Mouse (Mus musculus) hindbrain, embryonic 13.5 days (tissue): ENCODE data around the gene Nyap2. TPM values are rescaled to one million over a fixed set of nuclear protein-coding genes. Genes with fewer than 3 reads are reported as not detected.
A peak's percentile ranks its signal among the peaks of the same experiment; 100 is the strongest.

ENCODE experiments used
- ATAC-seq: fragments of 200-750 bp; cut with Nextera tagmentation; 2 replicates; pipeline ENCODE4 v1.8.0; 2017; ENCODE audit warnings: moderate TSS enrichment; ENCODE audit not compliant: low FRiP score
- H3K27ac ChIP-seq: fragments of 300-500 bp; sonication (generic); 2 replicates; pipeline ENCODE4 v1.5.1; 2015; ENCODE audit warnings: inconsistent platforms, mild to moderate bottlenecking, moderate library complexity
- H3K27me3 ChIP-seq: fragments of 300-500 bp; sonication (generic); 2 replicates; pipeline ENCODE4 v1.6.1; 2015; ENCODE audit warnings: mild to moderate bottlenecking, inconsistent platforms
- H3K36me3 ChIP-seq: fragments of 300-500 bp; sonication (generic); 2 replicates; pipeline ENCODE4 v1.6.1; 2015; ENCODE audit warnings: mild to moderate bottlenecking, inconsistent platforms
- H3K4me1 ChIP-seq: fragments of 300-500 bp; sonication (generic); replicated peaks from 2 replicates; pipeline ENCODE4 v1.6.1; 2015; ENCODE audit warnings: inconsistent platforms
- H3K4me2 ChIP-seq: fragments of 300-500 bp; sonication (generic); 2 replicates; pipeline ENCODE4 v1.6.1; 2015; ENCODE audit warnings: inconsistent platforms, mild to moderate bottlenecking, moderate library complexity
- H3K4me3 ChIP-seq: fragments of 300-500 bp; sonication (generic); 2 replicates; pipeline ENCODE4 v1.5.1; 2015; ENCODE audit warnings: mild to moderate bottlenecking, inconsistent platforms
- H3K9ac ChIP-seq: fragments of 300-500 bp; sonication (generic); 2 replicates; pipeline ENCODE4 v1.6.1; 2015; ENCODE audit warnings: mild to moderate bottlenecking, inconsistent platforms
- H3K9me3 ChIP-seq: fragments of 300-500 bp; sonication (generic); 2 replicates; pipeline ENCODE4 v1.6.1; 2016; ENCODE audit warnings: inconsistent platforms
- WGBS: fragments of 180-500 bp; shearing (Covaris S2); methylation state at CpG from one replicate; pipeline ENCODE4 v1.1.7; 2015; 5-methylcytosine and 5-hydroxymethylcytosine counted together
- polyA plus RNA-seq: library from polyadenylated mRNA; unstranded; fragments of >200 nt; fragmentation: Nextera tagmentation; extraction: Ambion mirVana; gene quantifications from 2 replicates; pipeline ENCODE4 v1.2.1, GENCODE M21; 2015

Gene Nyap2
- polyA plus RNA-seq, result 13.1 and 14.1 TPM in 2 replicates

DNA sequence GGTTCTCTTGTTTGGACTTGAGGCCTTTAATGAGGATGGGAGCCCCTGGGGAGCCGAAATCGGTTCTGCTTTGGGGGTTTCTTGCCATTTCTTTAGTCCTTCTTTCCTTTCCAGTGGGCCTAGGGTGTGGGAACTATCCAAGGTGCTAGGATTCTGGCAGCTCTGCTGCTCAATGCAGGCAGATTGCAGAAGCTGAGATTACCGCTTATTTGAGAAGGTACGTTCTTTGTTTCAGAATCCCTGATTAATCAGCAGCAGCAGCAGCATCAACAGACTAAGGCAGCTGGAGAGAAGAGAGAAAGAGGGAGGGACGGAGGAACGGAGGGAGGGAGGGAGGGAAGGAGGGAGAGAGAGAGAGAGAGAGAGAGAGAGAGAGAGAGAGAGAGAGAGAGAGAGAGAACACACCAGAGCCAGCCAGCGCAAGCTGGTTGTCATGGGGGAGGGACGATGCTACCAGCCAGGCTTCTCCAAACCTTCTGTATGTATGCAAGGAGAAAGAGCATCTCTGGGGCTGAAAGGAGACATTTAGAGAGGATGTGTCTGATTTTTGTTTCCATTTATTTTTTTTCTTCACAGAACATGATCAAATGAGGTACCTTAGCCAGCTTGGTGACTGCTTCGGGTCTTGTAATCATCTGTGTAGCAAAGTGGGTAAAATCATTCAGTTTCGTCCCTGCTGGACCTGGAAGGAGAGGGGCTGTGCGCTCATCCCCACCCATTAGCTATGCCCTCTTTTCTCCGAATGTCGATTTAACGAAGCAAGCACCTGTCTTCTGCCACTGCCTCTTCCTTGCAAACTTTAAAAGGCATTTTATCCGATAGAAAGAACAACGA, at the start of gene Nyap2:
Nyap2 (plus strand) TSS at position 120 of the 834 bp plus-strand sequence.
- WGBS, result 19% methylated on average over 16 of the region's 16 CpGs
- H3K4me3 ChIP-seq, result peak within 1 kb of the TSS; percentile 44
- ATAC-seq, result peak; percentile 91

DNA sequence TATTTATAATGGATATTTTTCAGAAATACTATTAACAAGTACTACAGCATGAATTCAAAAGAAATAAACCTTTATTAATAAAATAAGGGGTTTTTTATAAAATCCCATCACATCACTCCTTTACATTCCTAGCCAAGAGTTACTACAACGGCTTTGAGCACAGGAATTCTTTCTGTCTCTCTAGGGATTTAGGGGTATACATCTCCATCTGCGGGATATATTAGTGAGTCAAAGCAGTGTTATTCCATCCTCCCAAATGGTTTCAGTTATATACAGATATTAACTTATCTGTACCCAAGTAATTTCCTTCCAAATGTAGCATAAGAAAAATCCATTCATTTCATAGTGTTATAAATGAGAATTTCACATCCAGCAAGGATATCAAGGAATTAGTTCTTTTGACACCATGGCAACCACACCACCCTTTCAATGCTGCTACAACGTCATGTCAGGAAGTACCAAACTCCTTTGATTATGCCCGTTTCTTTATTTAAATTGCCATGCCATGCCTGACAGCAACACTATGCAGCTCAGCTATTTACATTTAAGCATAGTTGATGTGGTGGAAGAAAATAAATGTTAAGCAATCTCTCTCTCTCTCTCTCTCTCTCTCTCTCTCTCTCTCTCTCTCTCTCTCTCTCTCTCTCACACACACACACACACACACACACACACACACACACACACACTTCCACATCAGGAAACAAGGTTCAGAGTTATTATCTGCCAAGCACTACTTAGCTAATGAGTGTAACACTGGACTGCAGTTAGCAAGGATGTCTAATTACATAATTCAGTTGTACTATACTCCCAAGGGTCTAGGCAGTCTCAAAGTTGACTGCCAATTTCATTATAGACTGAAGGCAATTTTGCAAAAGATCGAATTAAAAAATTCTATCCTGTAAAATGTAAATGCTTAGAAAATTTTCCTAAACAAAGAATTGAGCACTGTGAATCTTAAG, 33.6 kb upstream of the Nyap2 start:
- WGBS, result 36% methylated on average over 5 of the region's 5 CpGs
- H3K4me2 ChIP-seq, result no peak overlapping the region

More for the DNA sequence above, at the start of gene Nyap2:
- H3K9ac ChIP-seq, result peak within 1 kb of the TSS; percentile 72
- peak within 1 kb of the TSS; percentile 98 for H3K27ac ChIP-seq
- no peaks in the 10 kb centered on the region for H3K27me3 ChIP-seq
- no peaks in the 10 kb centered on the region for H3K36me3 ChIP-seq
- H3K4me2 ChIP-seq, result peak within 1 kb of the TSS; percentile 53
- peaks cover 7% of the 10 kb centered on the region for H3K4me1 ChIP-seq
- no peaks in the 10 kb centered on the region for H3K9me3 ChIP-seq

GRCm38 (mm10) chr1:81058340-81058739, 18.4 kb upstream of the Nyap2 start:
- no peaks in the 10 kb centered on the region for H3K4me1 ChIP-seq
- 73% methylated on average over 5 of the region's 5 CpGs for WGBS
- H3K4me2 ChIP-seq, result no peak overlapping the region
- H3K27me3 ChIP-seq, result no peaks in the 10 kb centered on the region
- no peak overlapping the region for H3K27ac ChIP-seq
- ATAC-seq, result no peak
- no peaks in the 10 kb centered on the region for H3K36me3 ChIP-seq
- no peak overlapping the region for H3K4me3 ChIP-seq
- no peaks in the 10 kb centered on the region for H3K9me3 ChIP-seq
- no peak overlapping the region for H3K9ac ChIP-seq

More for the DNA sequence above, 33.6 kb upstream of the Nyap2 start:
- Histone ChIP-seq H3K9ac (no peak overlapping the region), H3K27me3 (no peaks in the 10 kb centered on the region), H3K27ac (no peak overlapping the region), H3K4me3 (no peak overlapping the region), H3K36me3 (no peaks in the 10 kb centered on the region), H3K4me1 (no peaks in the 10 kb centered on the region), H3K9me3 (no peaks in the 10 kb centered on the region)
- peak; percentile 69; the same call in 1 of the 2 replicates for ATAC-seq

- ATAC-seq, result no peak
- H3K4me3 ChIP-seq, result no peak overlapping the region
- no peak overlapping the region for H3K4me2 ChIP-seq
- no peak overlapping the region for H3K27ac ChIP-seq
- 79% methylated on average over 2 of the region's 2 CpGs for WGBS
- no peak overlapping the region for H3K9ac ChIP-seq
- no peaks in the 10 kb centered on the region for H3K36me3 ChIP-seq
- H3K4me1 ChIP-seq, result no peaks in the 10 kb centered on the region
- no peaks in the 10 kb centered on the region for H3K9me3 ChIP-seq
- H3K27me3 ChIP-seq, result no peaks in the 10 kb centered on the region
Measured at GRCm38 (mm10) chr1:81058835-81059234, 17.9 kb upstream of the Nyap2 start.

DNA sequence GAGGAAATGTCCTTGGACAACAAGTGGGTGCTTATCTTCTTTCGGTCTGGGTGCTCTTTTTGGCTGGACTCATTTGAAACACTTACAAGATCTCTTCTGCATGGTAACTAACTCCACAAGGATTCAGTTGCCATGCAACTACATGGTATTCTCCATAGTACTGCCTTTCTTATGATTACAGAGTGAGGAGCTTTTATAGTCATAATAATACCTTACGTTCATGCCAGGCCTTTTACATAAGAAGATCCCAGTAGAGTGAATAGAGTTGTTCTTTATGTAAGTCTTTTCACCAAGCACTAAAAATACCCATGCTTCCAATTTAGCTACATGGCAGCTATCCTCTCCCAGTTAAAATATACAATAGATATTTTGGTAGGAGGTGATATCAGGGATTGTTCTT, 13.9 kb upstream of the Nyap2 start:
- 90% methylated on average over 2 of the region's 2 CpGs for WGBS
- Histone ChIP-seq H3K9me3 (no peaks in the 10 kb centered on the region), H3K4me3 (no peak overlapping the region), H3K9ac (no peak overlapping the region), H3K4me2 (no peak overlapping the region), H3K4me1 (no peaks in the 10 kb centered on the region), H3K27me3 (no peaks in the 10 kb centered on the region), H3K27ac (no peak overlapping the region), H3K36me3 (no peaks in the 10 kb centered on the region)
- no peak for ATAC-seq

GRCm38 (mm10) chr1:81076259-81076658, 491 bp upstream of the Nyap2 start:
- Histone ChIP-seq H3K4me1 (peaks cover 7% of the 10 kb centered on the region), H3K9ac (peak overlapping the region; percentile 43), H3K36me3 (no peaks in the 10 kb centered on the region), H3K4me2 (peak overlapping the region; percentile 53), H3K9me3 (no peaks in the 10 kb centered on the region), H3K27ac (peak overlapping the region; percentile 98), H3K27me3 (no peaks in the 10 kb centered on the region), H3K4me3 (peak overlapping the region; percentile 44; the same call in 1 of the 2 replicates)
- WGBS, result 36% methylated on average over 9 of the region's 9 CpGs
- ATAC-seq, result peak; percentile 89

- Histone ChIP-seq H3K9ac (peak overlapping the region; percentile 72), H3K4me2 (peak overlapping the region; percentile 53), H3K4me3 (peak overlapping the region; percentile 44), H3K27ac (peak overlapping the region; percentile 98), H3K9me3 (no peaks in the 10 kb centered on the region), H3K4me1 (peaks cover 7% of the 10 kb centered on the region), H3K27me3 (no peaks in the 10 kb centered on the region), H3K36me3 (no peaks in the 10 kb centered on the region)
- ATAC-seq, result no peak
- WGBS, result 51% methylated on average over 9 of the region's 9 CpGs
Measured at GRCm38 (mm10) chr1:81077665-81078314, 1.0 kb downstream of the Nyap2 start.

GRCm38 (mm10) chr1:81087485-81087884, 10.7 kb downstream of the Nyap2 start:
- Histone ChIP-seq H3K27ac (no peak overlapping the region), H3K4me3 (no peak overlapping the region)

GRCm38 (mm10) chr1:81090400-81090799, 13.7 kb downstream of the Nyap2 start:
- no peaks in the 10 kb centered on the region for H3K4me1 ChIP-seq
- no peak for ATAC-seq
- no peaks in the 10 kb centered on the region for H3K27me3 ChIP-seq
- WGBS, result 89% methylated on average over 1 of the region's 1 CpGs
- no peaks in the 10 kb centered on the region for H3K36me3 ChIP-seq
- H3K27ac ChIP-seq, result no peak overlapping the region
- no peak overlapping the region for H3K4me3 ChIP-seq
- no peak overlapping the region for H3K9ac ChIP-seq
- H3K9me3 ChIP-seq, result no peaks in the 10 kb centered on the region
- no peak overlapping the region for H3K4me2 ChIP-seq

More at GRCm38 (mm10) chr1:81087485-81087884, 10.7 kb downstream of the Nyap2 start:
- Histone ChIP-seq H3K4me2 (no peak overlapping the region), H3K36me3 (no peaks in the 10 kb centered on the region), H3K9me3 (no peaks in the 10 kb centered on the region), H3K9ac (no peak overlapping the region), H3K27me3 (no peaks in the 10 kb centered on the region), H3K4me1 (no peaks in the 10 kb centered on the region)
- no peak for ATAC-seq
- WGBS, result 90% methylated on average over 5 of the region's 5 CpGs

DNA sequence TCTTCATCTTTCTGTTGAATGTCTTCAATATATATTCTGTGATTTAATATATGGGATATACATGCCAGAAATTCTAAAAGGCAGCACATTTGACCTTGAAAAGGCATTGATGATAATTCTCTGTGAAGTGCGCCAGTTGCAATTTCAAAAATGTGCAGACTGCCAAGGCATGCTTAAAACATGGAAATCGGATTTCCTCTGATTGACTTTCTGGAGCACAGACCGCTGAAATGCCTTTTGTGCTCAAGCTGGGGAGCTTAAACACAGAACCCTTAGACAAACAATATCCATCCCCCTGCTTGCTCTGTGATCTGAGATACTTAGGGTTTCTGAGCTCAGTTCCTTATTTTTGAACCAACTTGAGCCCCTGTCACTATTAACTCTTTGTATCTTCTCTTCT, 14.2 kb downstream of the Nyap2 start:
- H3K27ac ChIP-seq, result no peak overlapping the region
- 73% methylated on average over 3 of the region's 3 CpGs for WGBS
- no peak for ATAC-seq

DNA sequence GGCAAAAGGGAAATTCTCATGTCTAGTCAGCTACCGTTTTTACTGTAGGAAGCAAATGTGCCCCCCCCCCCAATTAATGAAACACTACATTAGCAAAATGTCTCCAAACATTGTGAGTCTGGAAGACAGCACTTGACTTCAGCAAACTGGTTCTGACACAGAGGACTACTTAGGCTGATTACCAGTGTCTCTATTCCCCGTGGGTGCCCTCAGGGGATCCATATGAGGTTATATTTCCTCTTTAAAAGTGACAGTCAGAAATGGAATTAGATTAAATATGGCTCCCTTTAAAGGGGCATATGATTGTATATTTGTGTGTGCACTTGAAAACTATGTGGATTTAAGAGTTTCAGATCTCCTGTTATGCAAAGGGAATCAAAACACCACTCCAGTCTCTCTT, 15.3 kb downstream of the Nyap2 start:
- Histone ChIP-seq H3K27me3 (no peaks in the 10 kb centered on the region), H3K4me1 (peaks cover under 1% of the 10 kb centered on the region; the same call in 1 of the 2 replicates), H3K4me2 (no peak overlapping the region), H3K27ac (no peak overlapping the region), H3K36me3 (no peaks in the 10 kb centered on the region), H3K9ac (no peak overlapping the region), H3K4me3 (no peak overlapping the region), H3K9me3 (no peaks in the 10 kb centered on the region)
- no peak for ATAC-seq
- WGBS, result 70% methylated on average over 2 of the region's 2 CpGs

More for the DNA sequence above, 14.2 kb downstream of the Nyap2 start:
- H3K4me2 ChIP-seq, result no peak overlapping the region
- no peaks in the 10 kb centered on the region for H3K27me3 ChIP-seq
- H3K4me1 ChIP-seq, result no peaks in the 10 kb centered on the region
- H3K36me3 ChIP-seq, result no peaks in the 10 kb centered on the region
- H3K9me3 ChIP-seq, result no peaks in the 10 kb centered on the region
- H3K4me3 ChIP-seq, result no peak overlapping the region
- no peak overlapping the region for H3K9ac ChIP-seq

GRCm38 (mm10) chr1:81092886-81093285, 16.1 kb downstream of the Nyap2 start:
- 88% methylated on average over 4 of the region's 4 CpGs for WGBS
- Histone ChIP-seq H3K4me3 (no peak overlapping the region), H3K4me2 (no peak overlapping the region)

More at GRCm38 (mm10) chr1:81092886-81093285, 16.1 kb downstream of the Nyap2 start:
- no peak for ATAC-seq
- no peaks in the 10 kb centered on the region for H3K27me3 ChIP-seq
- H3K9me3 ChIP-seq, result no peaks in the 10 kb centered on the region
- peaks cover 3% of the 10 kb centered on the region; the same call in 1 of the 2 replicates for H3K4me1 ChIP-seq
- H3K27ac ChIP-seq, result no peak overlapping the region
- H3K9ac ChIP-seq, result no peak overlapping the region
- H3K36me3 ChIP-seq, result no peaks in the 10 kb centered on the region
